Mouse (Mus musculus): ENCODE results near the gene Mepce.

DNA sequence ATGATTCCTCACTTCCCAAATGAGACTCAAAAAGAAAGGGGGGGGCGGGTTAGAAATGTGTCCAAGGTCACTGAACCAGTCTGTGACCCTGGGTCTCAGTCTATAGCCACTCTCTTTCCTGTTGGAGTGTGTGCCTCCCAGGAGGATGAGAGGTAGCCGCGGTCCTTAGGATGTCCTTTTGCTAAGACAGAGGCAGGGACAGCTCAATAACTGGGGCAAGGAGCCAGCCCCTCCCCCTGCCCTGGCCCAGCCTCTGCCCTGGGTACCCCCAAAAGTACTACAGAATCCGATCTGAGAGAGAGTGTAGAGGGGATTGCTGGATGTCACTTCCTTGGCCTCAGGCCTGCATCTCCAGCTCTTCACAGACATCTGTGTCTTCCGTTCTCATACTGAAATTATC lies 32.0 kb downstream of the Mepce start:
- TF ChIP-seq CTCF (IDR thresholded peaks at IDR 0.05; ENCODE audit: extremely low read depth, insufficient read length, insufficient replicate concordance, low read depth, low read length) (no peak), POLR2A (IDR thresholded peaks at IDR 0.05; ENCODE audit: low read depth, low read length) (no peak)

Data from small intestine, adult 2 months (tissue).